Mouse (Mus musculus) liver, postnatal 0 days (tissue): ENCODE results near the gene Fbln1.

Source experiments
- CTCF ChIP-seq: sonication (generic); IDR thresholded peaks from 2 replicates; pipeline ENCODE4 v1.5.1; 2016; ENCODE audit warnings: antibody characterized with exemption, low read depth
- EP300 ChIP-seq: IDR thresholded peaks from 2 replicates; pipeline ENCODE4 v1.6.1; 2016; ENCODE audit warnings: antibody characterized with exemption, low read depth, mild to moderate bottlenecking

DNA sequence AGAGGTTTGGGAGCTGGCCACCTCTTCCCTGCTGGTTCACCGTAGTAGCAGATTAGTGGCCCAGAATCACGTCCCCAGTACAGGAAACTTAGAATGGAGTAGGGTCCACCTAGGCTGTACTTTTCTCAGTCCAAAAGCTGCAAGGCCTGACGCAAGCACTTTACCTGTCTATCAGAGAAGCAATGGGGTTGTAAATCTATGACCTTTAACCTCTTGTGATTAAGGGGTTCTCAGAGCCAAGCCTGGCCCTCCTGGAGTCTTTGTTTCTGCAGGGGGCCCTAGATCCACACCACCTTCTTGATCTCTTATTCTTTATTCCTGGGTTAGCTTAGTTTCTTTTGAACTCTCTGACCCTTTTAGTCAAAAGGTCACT is 940 bp downstream of the Fbln1 start:
- TF ChIP-seq CTCF (no peak), EP300 (no peak)
